Mouse (Mus musculus): ENCODE data around the gene Grb2. TPM values are rescaled to one million over a fixed set of nuclear protein-coding genes. Genes with fewer than 3 reads are reported as not detected.

Grb2 gene
- total and polyA plus RNA-seq, 3 experiments, result 52.0 to 109 (median 107) TPM

DNA sequence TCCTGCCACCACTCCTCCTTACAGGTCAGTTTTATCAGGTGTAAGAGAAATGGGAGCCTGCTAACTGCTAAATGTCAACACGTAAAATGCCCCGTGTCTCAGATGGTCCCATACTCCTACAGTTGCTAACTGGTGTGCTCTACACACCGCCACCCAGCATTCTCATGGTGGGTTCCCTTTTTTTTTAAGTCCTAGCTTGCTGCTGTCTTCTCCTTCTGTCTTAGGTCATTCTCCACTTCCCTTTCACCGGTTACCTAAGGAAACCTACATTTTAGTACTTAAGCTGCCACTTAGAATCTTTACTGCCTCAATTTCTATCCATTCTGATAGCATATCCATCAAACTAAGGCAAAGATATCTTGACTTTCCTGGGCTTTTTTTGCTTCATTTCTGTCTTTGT lies 107.2 kb downstream of the Grb2 start:
- 71% methylated on average over 4 of the region's 4 CpGs for WGBS
- Histone ChIP-seq H3K79me2 (replicated peaks; ENCODE audit: control insufficient read depth, insufficient read depth, low read length) (peaks cover 5% of the 10 kb centered on the region), H3K4me3 (no peak overlapping the region), H3K4me1 (ENCODE audit: control insufficient read depth, insufficient read depth, low read length) (peaks cover 9% of the 10 kb centered on the region), H3K27ac (no peak overlapping the region), H3K36me3 (ENCODE audit: control insufficient read depth, insufficient read depth, low read length) (no peaks in the 10 kb centered on the region; the same call in 1 of the 2 replicates), H3K27me3 (ENCODE audit: control insufficient read depth, insufficient read depth, low read length) (no peaks in the 10 kb centered on the region), H3K9ac (ENCODE audit: low read depth, low read length) (no peak overlapping the region)
- no peak for DNase-seq
- intact Hi-C loops (cut with DNase I), result loop anchor here (5.0 kb wide), 1 partner anchor 189 kb away; no protein-coding TSS in a partner anchor
- TF ChIP-seq CTCF (IDR thresholded peaks at IDR 0.05) (no peak), EP300 (IDR thresholded peaks at IDR 0.05; ENCODE audit: insufficient read depth, low read depth, low read length) (no peak), POLR2A (IDR thresholded peaks at IDR 0.05; ENCODE audit: insufficient read depth, low read depth, low read length) (no peak)

DNA sequence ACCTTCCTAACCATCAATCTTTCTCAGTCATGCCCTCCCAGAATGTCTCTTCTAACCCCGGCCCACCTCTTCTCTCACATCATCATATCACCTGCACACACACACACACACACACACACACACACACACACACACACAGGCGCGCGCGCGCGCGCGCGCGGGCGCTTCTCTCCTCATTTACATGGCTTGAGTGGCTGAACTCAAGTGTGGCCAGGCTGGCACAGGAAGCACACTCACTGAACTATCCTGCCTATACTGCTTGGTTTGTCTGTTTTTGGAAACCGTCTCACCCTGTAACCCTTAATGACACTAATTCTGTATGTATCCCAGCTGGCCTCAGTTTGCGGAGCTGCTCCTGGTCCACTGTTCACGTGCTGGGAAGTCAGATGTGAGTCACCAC lies 107.7 kb downstream of the Grb2 start:
- no peak overlapping the region for H3K4me3 ChIP-seq
- peaks cover 5% of the 10 kb centered on the region for H3K79me2 ChIP-seq (replicated peaks; ENCODE audit: control insufficient read depth, insufficient read depth, low read length)
- WGBS, result 86% methylated on average over 15 of the region's 15 CpGs
- H3K9ac ChIP-seq (ENCODE audit: low read depth, low read length), result no peak overlapping the region
- no peak for TF ChIP-seq POLR2A (IDR thresholded peaks at IDR 0.05; ENCODE audit: insufficient read depth, low read depth, low read length)
- TF ChIP-seq EP300 (IDR thresholded peaks at IDR 0.05; ENCODE audit: insufficient read depth, low read depth, low read length), result no peak
- TF ChIP-seq CTCF (IDR thresholded peaks at IDR 0.05), result no peak
- H3K36me3 ChIP-seq (ENCODE audit: control insufficient read depth, insufficient read depth, low read length), result no peaks in the 10 kb centered on the region; the same call in 1 of the 2 replicates
- H3K4me1 ChIP-seq (ENCODE audit: control insufficient read depth, insufficient read depth, low read length), result peaks cover 9% of the 10 kb centered on the region
- no peak for DNase-seq
- no peaks in the 10 kb centered on the region for H3K27me3 ChIP-seq (ENCODE audit: control insufficient read depth, insufficient read depth, low read length)
- H3K27ac ChIP-seq, result no peak overlapping the region
- intact Hi-C loops (cut with DNase I), result loop anchor here (5.0 kb wide), 1 partner anchor 188 kb away; no protein-coding TSS in a partner anchor

DNA sequence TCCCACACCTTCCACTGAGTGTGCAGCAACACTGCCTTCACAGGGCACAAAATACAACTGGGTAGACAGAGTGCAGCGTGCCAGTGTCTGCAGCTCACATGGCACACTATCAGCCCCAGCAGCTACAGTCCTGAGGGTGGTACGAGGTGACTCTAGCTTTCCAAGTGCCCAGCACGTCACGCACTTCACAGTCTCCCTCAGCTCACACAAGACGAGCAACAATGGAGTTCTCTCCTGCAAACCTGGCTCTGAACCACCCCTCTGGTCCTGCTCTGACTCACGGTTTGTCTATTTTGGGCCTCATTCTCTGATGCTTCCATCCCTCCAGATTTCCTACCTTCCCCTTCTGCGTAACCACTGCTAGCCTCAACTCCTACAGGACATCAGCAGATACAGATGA lies 108.7 kb downstream of the Grb2 start:
- no peak for TF ChIP-seq CTCF (IDR thresholded peaks at IDR 0.05)
- TF ChIP-seq EP300 (IDR thresholded peaks at IDR 0.05; ENCODE audit: insufficient read depth, low read depth, low read length), result 0 out of 2 replicates have a peak, but pooled peaks have one; percentile 20
- TF ChIP-seq POLR2A (IDR thresholded peaks at IDR 0.05; ENCODE audit: insufficient read depth, low read depth, low read length), result no peak
- Histone ChIP-seq H3K79me2 (replicated peaks; ENCODE audit: control insufficient read depth, insufficient read depth, low read length) (peaks cover 5% of the 10 kb centered on the region), H3K36me3 (ENCODE audit: control insufficient read depth, insufficient read depth, low read length) (no peaks in the 10 kb centered on the region)

DNA sequence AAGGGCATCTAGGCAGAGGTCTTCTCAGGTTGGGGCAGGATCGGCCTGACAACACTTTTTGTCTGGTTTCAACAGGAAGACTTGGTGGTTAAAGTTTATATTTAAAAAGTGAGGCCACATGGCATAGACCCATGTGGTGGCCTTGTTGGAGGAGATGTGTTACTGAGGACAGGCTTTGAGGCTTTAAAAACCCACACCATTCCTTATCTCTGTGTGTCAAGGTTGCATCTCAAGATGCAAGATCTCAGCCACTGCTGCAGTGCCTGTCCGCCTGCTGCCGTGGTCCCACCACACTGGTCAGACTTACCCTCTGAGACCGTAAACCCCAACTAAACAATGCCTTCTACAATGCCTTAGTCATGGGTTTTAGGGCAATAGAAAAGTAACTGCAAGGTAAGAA lies 110.1 kb downstream of the Grb2 start:
- Histone ChIP-seq H3K4me3 (no peak overlapping the region), H3K27me3 (ENCODE audit: control insufficient read depth, insufficient read depth, low read length) (no peaks in the 10 kb centered on the region), H3K79me2 (replicated peaks; ENCODE audit: control insufficient read depth, insufficient read depth, low read length) (peaks cover 2% of the 10 kb centered on the region; the same call in 1 of the 2 replicates), H3K4me1 (ENCODE audit: control insufficient read depth, insufficient read depth, low read length) (peaks cover 8% of the 10 kb centered on the region), H3K36me3 (ENCODE audit: control insufficient read depth, insufficient read depth, low read length) (no peaks in the 10 kb centered on the region), H3K9ac (ENCODE audit: low read depth, low read length) (no peak overlapping the region), H3K27ac (no peak overlapping the region)
- TF ChIP-seq EP300 (IDR thresholded peaks at IDR 0.05; ENCODE audit: insufficient read depth, low read depth, low read length), result no peak
- no peak for TF ChIP-seq POLR2A (IDR thresholded peaks at IDR 0.05; ENCODE audit: insufficient read depth, low read depth, low read length)
- no peak for TF ChIP-seq CTCF (IDR thresholded peaks at IDR 0.05)
- 92% methylated on average over 4 of the region's 4 CpGs for WGBS
- no peak for DNase-seq
- intact Hi-C loops (cut with DNase I), result no loop called here

More for the DNA sequence above, 108.7 kb downstream of the Grb2 start:
- DNase-seq, result no peak
- WGBS, result 55% methylated on average over 7 of the region's 7 CpGs
- Histone ChIP-seq H3K9ac (ENCODE audit: low read depth, low read length) (no peak overlapping the region), H3K4me3 (no peak overlapping the region), H3K27me3 (ENCODE audit: control insufficient read depth, insufficient read depth, low read length) (no peaks in the 10 kb centered on the region), H3K27ac (no peak overlapping the region), H3K4me1 (ENCODE audit: control insufficient read depth, insufficient read depth, low read length) (peaks cover 8% of the 10 kb centered on the region)
- intact Hi-C loops (cut with DNase I), result loop anchor here (5.0 kb wide), 1 partner anchor 187 kb away; no protein-coding TSS in a partner anchor

DNA sequence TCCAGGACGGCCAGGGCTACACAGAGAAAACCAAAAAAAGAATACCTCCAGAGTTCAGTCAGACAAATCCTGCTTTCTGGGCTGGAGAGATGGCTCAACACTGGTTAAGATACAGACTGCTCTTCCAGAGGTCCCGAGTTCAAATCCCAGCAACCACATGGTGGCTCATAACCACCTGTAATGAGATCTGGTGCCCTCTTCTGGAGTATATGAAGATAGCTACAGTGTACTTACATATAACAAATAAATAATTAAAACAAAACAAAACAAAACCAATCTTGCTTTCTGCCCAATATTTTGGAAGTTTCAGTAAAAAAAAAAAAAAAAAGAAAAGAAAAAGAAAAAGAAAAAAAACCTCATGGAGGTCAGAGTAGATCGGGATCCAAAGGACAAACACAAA lies 113.2 kb downstream of the Grb2 start:
- 97% methylated on average over 3 of the region's 3 CpGs for WGBS

More for the DNA sequence above, 113.2 kb downstream of the Grb2 start:
- no peak for TF ChIP-seq EP300 (IDR thresholded peaks at IDR 0.05; ENCODE audit: insufficient read depth, low read depth, low read length)
- TF ChIP-seq CTCF (IDR thresholded peaks at IDR 0.05), result peak; percentile 41
- H3K9ac ChIP-seq (ENCODE audit: low read depth, low read length), result no peak overlapping the region
- H3K36me3 ChIP-seq (ENCODE audit: control insufficient read depth, insufficient read depth, low read length), result no peaks in the 10 kb centered on the region
- H3K79me2 ChIP-seq (replicated peaks; ENCODE audit: control insufficient read depth, insufficient read depth, low read length), result 0 out of 2 replicates have a peak, but pooled peaks cover 2% of the 10 kb centered on the region
- H3K4me3 ChIP-seq, result no peak overlapping the region
- intact Hi-C loops (cut with DNase I), result no loop called here
- H3K27me3 ChIP-seq (ENCODE audit: control insufficient read depth, insufficient read depth, low read length), result no peaks in the 10 kb centered on the region
- H3K4me1 ChIP-seq (ENCODE audit: control insufficient read depth, insufficient read depth, low read length), result peaks cover 5% of the 10 kb centered on the region
- H3K27ac ChIP-seq, result no peak overlapping the region
- DNase-seq, result no peak

Other genes with a start within 250 kb of the Grb2 start
- gene Slc16a5, start 246.1 kb downstream of the Grb2 start, total RNA-seq (2021), result not detected
- gene Slc16a5, start 246.1 kb downstream of the Grb2 start, polyA plus RNA-seq (2012; rRNA removed), result 0.06 and 0.18 TPM in 2 replicates
- 1 to 10 TPM; 1.9 to 2.7 TPM for gene Armc7, start 232.9 kb downstream of the Grb2 start, total RNA-seq (2021)
- 2.3 and 3.3 TPM in 2 replicates for gene Armc7, start 232.9 kb downstream of the Grb2 start, polyA plus RNA-seq (2012; rRNA removed)
- gene Nt5c, start 216.7 kb downstream of the Grb2 start, total RNA-seq (2021), result 10 to 100 TPM; 10.9 to 12.9 TPM
- gene Nt5c, start 216.7 kb downstream of the Grb2 start, polyA plus RNA-seq (2012; rRNA removed), result 11.7 and 12.4 TPM in 2 replicates
- gene Jpt1, start 194.2 kb downstream of the Grb2 start, total RNA-seq (2021), result 100 to 1,000 TPM; 110 TPM
- gene Jpt1, start 194.2 kb downstream of the Grb2 start, polyA plus RNA-seq (2012; rRNA removed), result 116 and 124 TPM in 2 replicates
- 100 to 1,000 TPM; 168 to 177 TPM for gene Sumo2, start 172.3 kb downstream of the Grb2 start, total RNA-seq (2021)
- gene Sumo2, start 172.3 kb downstream of the Grb2 start, polyA plus RNA-seq (2012; rRNA removed), result 64.7 and 126 TPM in 2 replicates
- gene Nup85, start 144.2 kb downstream of the Grb2 start, total RNA-seq (2021), result 10 to 100 TPM; 19.8 to 20.2 TPM
- gene Nup85, start 144.2 kb downstream of the Grb2 start, polyA plus RNA-seq (2012; rRNA removed), result 28.0 and 44.1 TPM in 2 replicates
- gene Mrps7, start 104.7 kb downstream of the Grb2 start, total RNA-seq (2021), result 10 to 100 TPM; 74.6 to 80.1 TPM
- 33.9 and 40.2 TPM in 2 replicates for gene Mrps7, start 104.7 kb downstream of the Grb2 start, polyA plus RNA-seq (2012; rRNA removed)
- 10 to 100 TPM; 16.5 to 20.3 TPM for gene Gga3, start 104.5 kb downstream of the Grb2 start, total RNA-seq (2021)
- 15.4 and 17.1 TPM in 2 replicates for gene Gga3, start 104.5 kb downstream of the Grb2 start, polyA plus RNA-seq (2012; rRNA removed)
- 10 to 100 TPM; 51.3 to 54.7 TPM for gene Mif4gd, start 95.6 kb downstream of the Grb2 start, total RNA-seq (2021)
- 94.0 and 123 TPM in 2 replicates for gene Mif4gd, start 95.6 kb downstream of the Grb2 start, polyA plus RNA-seq (2012; rRNA removed)
- 10 to 100 TPM; 32.9 to 40.7 TPM for gene Slc25a19, start 80.3 kb downstream of the Grb2 start, total RNA-seq (2021)
- 97.1 and 106 TPM in 2 replicates for gene Slc25a19, start 80.3 kb downstream of the Grb2 start, polyA plus RNA-seq (2012; rRNA removed)
- gene Tmem94, start 56.8 kb upstream of the Grb2 start, total RNA-seq (2021), result 100 to 1,000 TPM in 1 of 2 experiments, 10 to 100 TPM in 1; 99.5 to 103 TPM
- gene Tmem94, start 56.8 kb upstream of the Grb2 start, polyA plus RNA-seq (2012; rRNA removed), result 125 and 135 TPM in 2 replicates
- gene Caskin2, start 105.0 kb upstream of the Grb2 start, total RNA-seq (2021), result 10 to 100 TPM; 40.5 to 43.8 TPM
- gene Caskin2, start 105.0 kb upstream of the Grb2 start, polyA plus RNA-seq (2012; rRNA removed), result 38.5 TPM in 2 replicates
- 1 to 10 TPM; 7.2 to 9.3 TPM for gene Tsen54, start 106.1 kb upstream of the Grb2 start, total RNA-seq (2021)
- 15.9 and 16.3 TPM in 2 replicates for gene Tsen54, start 106.1 kb upstream of the Grb2 start, polyA plus RNA-seq (2012; rRNA removed)
- 10 to 100 TPM; 18.4 to 20.3 TPM for gene Llgl2, start 115.5 kb upstream of the Grb2 start, total RNA-seq (2021)
- 19.4 and 20.2 TPM in 2 replicates for gene Llgl2, start 115.5 kb upstream of the Grb2 start, polyA plus RNA-seq (2012; rRNA removed)
- gene Myo15b, start 149.8 kb upstream of the Grb2 start, total RNA-seq (2021), result under 1 TPM in 1 of 2 experiments, not detected in 1; 0.05 TPM
- gene Myo15b, start 149.8 kb upstream of the Grb2 start, polyA plus RNA-seq (2012; rRNA removed), result 0.20 and 0.29 TPM in 2 replicates
- gene Smim5, start 191.4 kb upstream of the Grb2 start, total RNA-seq (2021), result 10 to 100 TPM; 10.2 to 17.8 TPM
- gene Smim5, start 191.4 kb upstream of the Grb2 start, polyA plus RNA-seq (2012; rRNA removed), result 21.8 and 32.8 TPM in 2 replicates
- gene Smim6, start 203.4 kb upstream of the Grb2 start, total RNA-seq (2021), result not detected
- gene Smim6, start 203.4 kb upstream of the Grb2 start, polyA plus RNA-seq (2012; rRNA removed), result 0.29 and 0.35 TPM in 2 replicates
- gene Sap30bp, start 224.7 kb upstream of the Grb2 start, total RNA-seq (2021), result 10 to 100 TPM; 16.4 to 18.1 TPM
- gene Sap30bp, start 224.7 kb upstream of the Grb2 start, polyA plus RNA-seq (2012; rRNA removed), result 9.1 and 10.8 TPM in 2 replicates
- 1 to 10 TPM; 6.8 to 7.4 TPM for gene Recql5, start 224.9 kb upstream of the Grb2 start, total RNA-seq (2021)
- 10.2 and 12.2 TPM in 2 replicates for gene Recql5, start 224.9 kb upstream of the Grb2 start, polyA plus RNA-seq (2012; rRNA removed)